Mouse (Mus musculus) ovary, adult 18-20 months (tissue): Measurements from ENCODE around the gene Tmem53.

Experiments
- DNase-seq: peaks from one replicate; pipeline ENCODE4 v3.0.0; 2022; ENCODE audit warnings: low spot score, mixed read lengths

Gene Tmem53

DNA sequence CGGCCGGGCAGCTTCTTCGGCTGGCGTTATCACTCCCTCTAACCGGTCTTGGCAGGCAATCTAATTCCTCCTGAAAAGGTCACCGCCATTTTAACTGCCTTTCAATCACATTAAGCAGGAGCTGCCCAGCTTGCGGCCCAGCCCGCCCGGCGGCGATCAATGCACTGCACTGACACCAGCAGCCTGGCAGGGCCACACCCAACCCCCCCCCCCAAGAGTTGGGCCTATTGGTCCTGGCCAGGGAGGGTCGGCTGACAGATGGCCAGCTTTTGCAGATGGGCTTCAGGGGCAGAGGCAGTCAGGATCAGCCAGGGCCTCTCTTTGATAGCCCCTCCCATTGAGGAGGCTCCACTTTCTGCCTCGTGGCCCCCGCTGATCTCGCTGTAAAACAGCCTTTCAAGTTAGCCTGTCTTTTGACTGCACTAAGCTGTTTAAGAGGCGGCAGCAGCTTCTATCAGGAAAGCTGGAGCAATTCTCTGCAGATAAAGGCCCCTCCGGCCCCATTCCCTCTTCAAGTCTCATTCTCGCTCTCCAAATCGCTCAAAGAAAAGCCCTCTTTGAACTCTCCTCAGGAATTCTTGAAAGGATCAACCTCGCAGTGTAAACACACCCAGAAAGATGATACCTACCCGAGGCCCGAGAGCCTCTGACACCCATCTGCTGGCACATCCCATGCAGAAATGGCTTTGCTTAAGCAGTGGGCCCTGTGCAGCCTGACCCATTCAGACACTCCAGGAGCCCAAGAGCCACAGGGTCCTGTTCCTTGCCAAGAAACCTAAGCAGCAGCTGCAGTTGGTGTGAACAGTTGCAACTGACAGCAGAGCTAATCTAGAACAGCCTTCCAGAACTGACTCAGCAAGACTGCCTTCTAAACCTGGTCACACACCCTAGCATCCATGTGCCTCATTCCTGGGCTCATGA lies 31.8 kb downstream of the Tmem53 start:
- DNase-seq: no peak

GRCm38 (mm10) chr4:117284363-117284762 lies 32.6 kb downstream of the Tmem53 start:
- no peak for DNase-seq

GRCm38 (mm10) chr4:117288277-117288926 lies 36.7 kb downstream of the Tmem53 start:
- DNase-seq: no peak

DNA sequence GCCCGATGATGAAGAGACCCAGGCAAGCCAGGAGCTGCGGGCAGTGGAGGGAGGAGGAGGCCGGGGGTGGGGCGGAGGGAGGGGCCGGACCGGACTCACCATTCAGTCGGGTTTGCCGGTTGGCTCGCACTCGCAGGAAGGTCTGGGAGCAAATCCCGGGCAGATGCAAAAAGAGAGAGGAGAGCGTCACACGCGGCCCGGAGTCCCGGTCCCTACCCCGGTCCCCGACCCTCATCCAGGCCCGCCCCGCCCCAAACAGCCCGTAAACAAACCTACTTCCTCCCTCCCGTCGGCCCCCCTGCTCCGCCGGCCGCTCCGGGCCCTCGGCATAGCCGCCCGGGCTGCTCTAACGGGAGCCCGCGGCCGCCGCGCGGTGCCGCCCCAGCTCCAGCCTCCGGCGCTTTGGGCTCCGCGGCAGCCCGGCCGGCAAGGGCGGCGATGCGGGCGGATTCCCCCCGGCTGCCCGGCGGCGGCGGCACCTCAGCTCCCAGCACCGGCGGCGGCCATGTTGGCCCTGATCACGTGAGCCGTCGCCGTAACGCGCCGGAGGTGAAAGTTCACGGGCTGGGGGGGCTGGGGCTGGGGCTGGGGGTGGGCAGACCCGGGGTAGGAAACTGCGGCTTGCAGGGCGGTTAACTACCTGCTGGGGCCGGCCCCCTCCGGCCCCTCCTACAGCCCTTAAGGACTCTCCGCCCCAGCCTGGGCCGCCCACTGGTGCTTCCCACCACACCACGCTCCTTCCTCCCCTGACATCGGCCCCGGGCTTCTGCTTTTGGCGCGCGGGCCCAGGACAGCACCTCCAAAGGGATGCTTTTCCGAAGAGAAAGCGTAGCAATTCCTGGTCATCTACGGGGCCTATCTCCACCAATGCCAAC lies 37.4 kb downstream of the Tmem53 start:
- peak; percentile 76 for DNase-seq

DNA sequence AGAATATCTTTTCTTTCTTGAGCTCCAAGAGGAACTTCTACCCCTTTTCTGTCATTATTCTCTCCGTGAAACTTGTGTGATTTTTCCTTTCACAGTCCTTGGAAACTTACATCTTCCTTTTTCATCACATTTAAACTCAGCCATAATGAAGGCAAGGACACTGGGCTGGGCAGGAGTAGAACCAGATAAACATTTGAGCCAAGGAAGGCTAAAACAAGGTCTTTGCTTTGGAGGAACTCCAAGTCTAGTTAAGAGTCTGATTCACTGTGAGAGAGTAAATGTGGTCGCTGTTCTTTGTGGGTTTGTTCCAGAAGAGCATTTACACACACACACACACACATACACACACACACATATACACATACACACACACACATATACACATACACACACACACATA lies 39.9 kb downstream of the Tmem53 start:
- no peak for DNase-seq

DNA sequence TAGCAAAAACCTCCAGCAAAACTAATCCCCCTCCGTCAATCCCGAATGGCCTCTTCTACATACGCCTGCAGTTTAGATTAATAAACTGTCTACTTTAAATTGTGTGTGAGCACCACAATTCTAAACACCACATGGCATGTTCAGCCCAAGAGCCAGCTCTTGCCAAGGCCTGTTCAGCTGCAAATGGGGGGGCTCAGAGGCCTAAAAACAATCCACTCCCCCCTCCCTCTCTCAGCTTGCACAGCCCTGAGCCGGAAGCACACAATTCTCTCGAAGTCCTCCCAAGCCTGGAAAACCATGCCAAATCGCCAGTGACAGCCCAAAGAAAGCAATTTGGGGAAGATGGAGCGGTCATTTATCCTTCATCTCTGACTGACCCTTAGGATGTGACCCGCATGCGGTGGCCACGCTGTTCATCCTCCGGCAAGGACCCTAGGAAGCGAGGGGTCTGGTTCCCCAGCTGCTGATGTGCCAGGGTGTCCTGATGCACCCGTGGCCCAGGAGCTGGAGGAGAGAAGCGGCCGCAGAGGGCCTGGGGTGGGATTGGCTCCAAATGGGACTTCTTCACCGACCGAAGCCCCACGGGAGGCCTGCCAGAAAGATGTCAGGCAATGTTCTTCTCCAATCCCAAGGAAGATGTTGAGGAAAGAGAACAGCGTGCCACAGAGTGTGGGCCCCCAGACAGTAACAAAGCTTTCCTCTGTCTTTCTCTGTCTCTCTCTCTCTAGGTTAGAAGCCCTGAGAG lies 45.3 kb downstream of the Tmem53 start:
- DNase-seq: no peak

GRCm38 (mm10) chr4:117297819-117298218 lies 46.1 kb downstream of the Tmem53 start:
- DNase-seq: no peak

GRCm38 (mm10) chr4:117299921-117300320 lies 48.2 kb downstream of the Tmem53 start:
- no peak for DNase-seq

DNA sequence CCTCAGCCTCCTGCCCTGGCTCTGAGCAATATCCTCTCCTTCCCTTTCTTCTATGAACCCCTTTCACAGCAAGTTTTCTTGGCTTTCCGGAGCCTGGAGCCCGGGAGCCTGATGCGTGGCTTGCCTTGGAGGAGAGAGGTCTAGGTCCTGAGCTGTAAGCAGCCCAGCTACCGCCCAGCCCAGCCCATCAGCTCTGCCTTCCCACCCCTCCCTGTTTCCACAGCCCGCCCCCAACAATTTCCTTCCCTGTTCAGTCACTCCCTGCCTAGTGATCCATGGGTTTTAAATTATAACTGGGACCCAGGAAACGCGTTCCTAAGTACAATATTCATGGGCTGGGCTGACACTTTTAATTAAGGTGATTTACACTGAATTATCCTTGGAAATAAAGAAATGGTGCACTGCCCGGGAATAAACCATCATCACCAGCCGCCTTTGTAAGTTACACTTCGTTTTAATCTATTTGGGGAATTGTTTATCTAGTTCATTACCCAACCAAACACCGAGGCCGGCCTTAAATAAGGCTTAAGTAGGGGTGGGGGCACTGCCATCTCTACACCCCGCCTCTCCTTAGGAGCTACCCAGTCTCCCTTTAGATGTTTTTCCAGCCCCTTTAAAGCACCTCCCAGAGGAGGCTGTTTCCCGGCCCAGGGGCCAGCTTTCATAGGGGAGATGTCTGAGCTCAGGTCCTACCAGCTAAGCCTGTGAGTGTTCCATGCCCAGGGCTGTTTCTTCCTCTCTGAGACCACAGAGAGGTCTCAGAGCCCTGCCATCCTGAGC lies 50.5 kb downstream of the Tmem53 start:
- DNase-seq: no peak

DNA sequence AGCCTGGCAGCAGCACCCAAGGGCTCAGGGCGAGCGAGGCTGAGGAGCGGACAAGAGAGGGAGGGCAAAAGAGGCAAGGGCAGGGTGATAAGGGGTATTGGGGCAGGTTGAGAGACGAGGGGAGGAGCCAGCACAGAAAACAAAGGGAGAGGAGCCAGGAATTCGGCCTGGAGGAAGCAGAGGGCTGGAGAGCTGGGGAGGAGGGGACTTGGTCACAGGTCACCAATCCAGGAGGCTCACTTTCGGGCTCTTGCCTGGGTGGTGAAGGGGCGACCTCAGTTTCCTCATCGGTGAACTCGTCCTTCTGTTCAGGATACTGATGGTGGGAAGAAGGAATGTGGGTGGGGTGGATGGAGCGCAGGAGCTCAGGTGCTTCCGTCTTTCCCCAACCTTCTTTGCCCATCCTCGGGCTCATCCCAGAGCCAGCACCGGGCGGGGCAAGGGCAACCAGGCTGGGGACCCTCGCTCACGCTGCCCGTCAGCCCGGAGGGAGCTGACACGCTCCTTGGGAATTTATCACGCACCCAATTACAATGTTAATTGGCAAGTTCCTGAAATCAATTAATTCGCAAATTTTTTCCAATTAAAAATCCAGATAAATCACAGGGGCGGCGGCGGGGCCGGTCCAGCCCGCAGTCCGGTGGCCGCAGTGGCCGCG lies 52.0 kb downstream of the Tmem53 start:
- DNase-seq: no peak

DNA sequence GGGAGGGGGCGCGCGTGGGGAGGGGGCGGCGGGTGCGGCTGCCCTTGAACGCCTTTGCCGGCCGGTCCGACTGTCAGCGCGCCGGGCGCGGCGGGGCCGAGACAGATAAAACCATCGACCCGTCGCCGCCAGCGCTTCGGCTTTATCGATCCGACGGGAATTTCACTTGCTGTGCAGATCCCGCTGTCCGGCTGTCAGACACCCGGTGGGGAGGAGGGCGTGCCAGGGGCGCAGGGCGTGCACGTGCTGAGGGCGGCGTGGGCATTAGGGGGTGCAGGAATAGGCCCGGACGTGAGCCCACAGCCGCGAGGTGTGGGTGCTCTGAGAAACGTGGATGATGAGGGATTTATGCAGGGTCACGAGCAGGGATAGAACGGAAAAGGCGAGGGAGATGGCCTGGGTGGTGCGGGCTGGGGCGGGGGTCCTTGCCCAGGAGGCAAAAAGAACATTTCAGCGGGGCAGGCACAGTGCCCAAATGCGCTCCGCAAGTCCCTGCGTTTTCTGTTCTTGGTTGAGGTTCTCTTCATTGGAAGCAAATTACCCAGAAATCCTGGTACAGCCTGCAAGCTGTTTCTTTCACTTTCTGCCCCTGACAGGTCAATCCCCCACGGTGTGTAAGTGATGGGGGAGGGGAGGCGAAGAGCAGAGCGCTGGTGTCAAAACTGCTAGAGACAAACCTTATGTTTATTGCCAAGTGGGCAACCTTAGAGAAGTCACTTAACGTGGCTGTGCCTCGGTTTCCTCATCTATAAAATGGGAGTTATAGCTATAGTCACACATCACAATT lies 52.7 kb downstream of the Tmem53 start:
- DNase-seq: no peak

DNA sequence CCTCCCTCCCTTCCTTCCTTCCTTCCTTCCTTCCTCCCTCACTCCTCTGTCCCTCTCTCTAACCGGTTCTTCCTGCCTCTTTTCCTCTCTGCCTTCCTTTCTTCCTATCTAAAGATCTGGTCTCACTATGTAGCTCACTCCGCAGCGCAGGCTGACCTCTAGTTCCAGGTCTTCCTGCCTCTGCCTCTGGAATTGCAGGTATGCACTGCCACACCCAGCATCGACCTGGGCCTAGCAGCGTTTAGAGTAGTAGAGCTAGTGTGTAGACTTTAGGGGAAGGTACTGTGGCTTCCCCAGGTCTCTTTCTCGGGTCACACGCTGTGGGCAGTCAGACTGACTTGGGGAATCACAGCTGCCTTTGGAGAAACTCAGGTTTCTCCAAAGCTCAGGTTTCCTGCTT lies 53.7 kb downstream of the Tmem53 start:
- DNase-seq: no peak

DNA sequence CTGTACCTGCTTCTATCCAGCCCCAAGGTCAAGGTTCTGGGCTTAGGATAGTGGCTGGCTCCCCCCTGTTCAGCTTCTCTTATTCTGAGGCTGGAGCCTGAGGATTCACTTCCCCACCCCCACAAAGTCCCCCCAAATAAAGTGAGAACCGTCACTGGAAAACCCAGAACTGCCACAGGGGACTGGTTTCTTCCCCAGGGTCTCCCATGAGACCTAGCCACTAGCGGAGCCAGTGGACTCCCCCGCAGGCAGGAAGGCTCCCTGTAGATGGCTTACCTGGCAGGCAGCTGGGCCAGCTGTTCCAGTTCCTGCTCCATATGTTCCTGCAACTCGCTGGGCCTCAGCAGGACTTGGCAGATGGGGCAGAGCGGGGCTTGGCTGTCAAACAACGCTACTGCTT lies 55.5 kb downstream of the Tmem53 start:
- DNase-seq: no peak

DNA sequence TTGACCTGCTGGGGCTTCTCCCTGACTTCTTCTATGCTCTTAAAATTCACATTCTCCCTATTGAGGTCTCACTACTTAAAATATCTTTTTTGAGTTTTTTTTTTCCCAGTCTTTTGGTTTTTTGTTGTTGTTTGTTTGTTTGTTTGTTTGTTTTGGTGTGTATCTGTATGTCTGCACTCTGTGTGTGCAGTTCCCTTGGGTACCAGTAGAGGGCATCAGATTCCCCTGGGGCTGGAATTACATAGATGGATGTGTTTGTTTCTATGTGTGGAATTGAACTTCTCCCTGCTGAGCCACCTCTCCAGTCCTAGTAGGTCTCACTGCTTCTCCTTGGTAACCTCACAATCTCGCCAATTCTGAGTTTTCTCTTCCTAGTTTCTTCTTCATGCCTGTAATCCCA lies 57.7 kb downstream of the Tmem53 start:
- no peak for DNase-seq

DNA sequence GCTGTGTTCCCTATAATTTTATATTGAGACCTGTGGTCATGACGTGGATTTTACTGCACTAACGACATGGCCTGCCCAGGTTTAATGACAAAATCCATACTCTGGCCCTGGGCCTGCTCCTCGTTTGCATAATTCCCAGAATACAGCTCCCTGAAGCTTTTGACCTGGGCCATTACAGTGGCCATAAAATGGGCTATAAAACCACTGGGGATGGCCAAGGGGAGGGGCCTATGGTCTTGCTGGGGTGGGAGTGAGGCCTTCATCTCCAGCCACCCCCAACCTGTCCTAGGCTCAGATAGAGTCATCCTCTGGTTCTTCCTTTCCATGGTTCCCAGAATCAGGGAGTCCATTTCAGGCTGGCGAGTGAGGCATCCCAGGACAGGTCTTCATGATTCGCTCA lies 60.1 kb downstream of the Tmem53 start:
- no peak for DNase-seq

GRCm38 (mm10) chr4:117312416-117313084 lies 60.8 kb downstream of the Tmem53 start:
- no peak for DNase-seq

GRCm38 (mm10) chr4:117313085-117313424 lies 61.3 kb downstream of the Tmem53 start:
- no peak for DNase-seq

GRCm38 (mm10) chr4:117314849-117315500 lies 63.2 kb downstream of the Tmem53 start:
- DNase-seq: no peak

DNA sequence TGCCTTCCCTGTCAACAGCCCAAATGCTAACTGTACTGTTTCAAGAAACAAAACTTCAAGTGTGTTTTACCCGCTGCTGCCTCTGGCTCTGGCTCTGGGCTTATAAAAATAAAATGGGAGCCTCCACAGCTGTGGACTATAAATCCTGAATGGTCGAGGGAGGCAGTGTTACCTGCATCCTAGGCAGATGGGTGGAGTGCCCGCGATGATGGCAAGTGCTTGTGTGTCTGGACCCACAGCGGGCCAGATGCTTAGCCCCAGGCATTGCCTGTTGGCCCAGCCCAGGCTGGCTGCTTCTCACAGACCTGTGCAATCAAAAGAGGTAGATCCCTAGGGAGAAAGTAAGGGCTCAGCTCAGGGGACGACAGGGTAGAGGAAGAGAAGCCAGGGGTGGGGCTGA lies 65.0 kb downstream of the Tmem53 start:
- DNase-seq: no peak
